In the genomic region with DNA sequence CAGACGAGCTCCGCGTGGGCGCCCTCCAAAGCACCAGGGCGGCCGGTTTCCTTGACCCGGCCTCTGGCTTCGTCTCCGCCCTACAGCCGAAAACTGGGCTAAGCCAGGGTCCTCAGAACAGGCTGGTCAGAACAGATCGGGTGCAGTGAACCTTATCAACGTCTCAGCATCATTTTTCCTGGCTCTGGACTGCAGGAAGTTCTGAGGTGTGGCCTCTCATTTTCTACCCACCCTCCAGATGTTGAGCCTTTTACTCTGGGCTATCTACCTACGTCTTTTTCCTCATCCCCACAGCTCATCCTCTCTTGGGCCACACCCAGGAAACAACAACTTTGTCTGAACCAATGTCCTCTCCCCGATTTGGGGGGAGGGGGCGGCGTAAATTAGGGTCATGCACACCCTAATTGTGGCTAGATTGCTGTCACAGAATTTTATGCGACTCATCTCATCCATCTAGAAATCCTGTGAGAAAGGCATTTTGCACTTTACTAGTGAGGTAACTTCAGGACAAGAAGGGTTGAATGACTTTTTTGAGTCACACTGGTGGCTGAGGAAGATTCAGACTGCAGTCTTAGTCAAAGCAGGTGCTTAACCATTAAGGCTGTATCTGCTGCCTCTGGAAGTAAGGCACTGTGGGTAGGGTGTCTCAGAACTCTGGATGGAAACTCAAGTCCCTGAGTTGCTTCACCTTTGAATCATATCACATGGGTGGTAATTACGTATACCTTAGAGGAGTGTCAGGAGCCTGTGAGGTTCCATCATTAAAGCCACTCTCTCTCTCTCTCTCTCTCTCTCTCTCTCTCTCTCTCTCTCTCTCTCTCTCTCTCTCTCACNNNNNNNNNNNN, we compare ENCODE assay signal across 8 mouse cellular contexts. TPM values are rescaled to one million over a fixed set of nuclear protein-coding genes. Genes with fewer than 3 reads are reported as not detected.
DNase-seq lines count a peak whose midpoint lies in the region; ATAC-seq lines count a peak whose summit lies in the region.

A gene (minus strand): TSS at position 25 of the 845 bp plus-strand sequence.

- H3K4me1 ChIP-seq in heart, embryonic 12.5 days (replicated peaks) = 0 out of 2 replicates have a peak, but pooled peaks cover 2% of the 10 kb centered on the region
- peaks cover 29% of the 10 kb centered on the region for H3K4me1 ChIP-seq in forebrain, embryonic 10.5 days
- H3K4me1 ChIP-seq in neural tube, embryonic 14.5 days (ENCODE audit: control insufficient read depth, insufficient read depth, low read length) = 0 out of 2 replicates have a peak, but pooled peaks cover 2% of the 10 kb centered on the region

- H3K4me3 ChIP-seq in heart, embryonic 12.5 days = peak within 1 kb of the TSS; percentile 63
- H3K4me3 ChIP-seq in forebrain, embryonic 10.5 days = peak within 1 kb of the TSS; percentile 73
- peak within 1 kb of the TSS; percentile 74 for H3K4me3 ChIP-seq in neural tube, embryonic 14.5 days (ENCODE audit: low read depth, low read length)

- no peaks in the 10 kb centered on the region for H3K36me3 ChIP-seq in heart, embryonic 12.5 days
- H3K36me3 ChIP-seq in forebrain, embryonic 10.5 days (replicated peaks) = no peaks in the 10 kb centered on the region
- H3K36me3 ChIP-seq in neural tube, embryonic 14.5 days (ENCODE audit: control insufficient read depth, insufficient read depth, low read length) = no peaks in the 10 kb centered on the region

- peak within 1 kb of the TSS; percentile 98 for H3K4me2 ChIP-seq in heart, embryonic 12.5 days
- peak within 1 kb of the TSS; percentile 85 for H3K4me2 ChIP-seq in neural tube, embryonic 14.5 days (ENCODE audit: low read depth, low read length)

- peaks cover 81% of the 10 kb centered on the region for H3K27me3 ChIP-seq in heart, embryonic 12.5 days (replicated peaks)
- H3K27me3 ChIP-seq in forebrain, embryonic 10.5 days (ENCODE audit: poor library complexity, severe bottlenecking) = peaks cover 89% of the 10 kb centered on the region
- H3K27me3 ChIP-seq in neural tube, embryonic 14.5 days (ENCODE audit: control insufficient read depth, insufficient read depth, low read length) = peaks cover 24% of the 10 kb centered on the region

- DNase-seq in heart, postnatal 4 days = no peak
- DNase-seq in forebrain, embryonic 10.5 days (ENCODE audit: extremely low spot score, low spot score) = no peak
- no peak for DNase-seq in left cerebral cortex, postnatal 25 days (ENCODE audit: low spot score in 2 of 2)
- no peak for DNase-seq in cerebellum, adult 18-20 months
- no peak for DNase-seq in urinary bladder, postnatal 25 days (ENCODE audit: low spot score)

- H3K9ac ChIP-seq in heart, embryonic 12.5 days = peak within 1 kb of the TSS; percentile 63
- peak within 1 kb of the TSS; percentile 68 for H3K9ac ChIP-seq in neural tube, embryonic 14.5 days (replicated peaks; ENCODE audit: low read depth, low read length)

- peak; percentile 29; the same call in 1 of the 2 replicates for ATAC-seq in heart, embryonic 12.5 days (ENCODE audit: insufficient number of reproducible peaks, low FRiP score)
- ATAC-seq in CD4-positive, CD25-positive, alpha-beta regulatory T cell, adult 4 months = peak; percentile 49
- no peak; the same call in 1 of the 2 replicates for ATAC-seq in neural tube, embryonic 14.5 days (ENCODE audit: low read depth)

- WGBS in heart, embryonic 12.5 days = 9% methylated on average over 18 of the region's 18 CpGs
- 6% methylated on average over 18 of the region's 18 CpGs for WGBS in forebrain, embryonic 10.5 days
- 5% methylated on average over 18 of the region's 18 CpGs for WGBS in neural tube, embryonic 14.5 days

- intact Hi-C loops in left cerebral cortex, postnatal 25 days (cut with DNase I) = loop anchor here (2.0 to 5.0 kb wide), 2 partner anchors 15 to 34 kb away; a partner anchor contains a TSS

- no peaks in the 10 kb centered on the region for H3K9me3 ChIP-seq in heart, embryonic 12.5 days (replicated peaks)
- no peaks in the 10 kb centered on the region for H3K9me3 ChIP-seq in forebrain, embryonic 10.5 days
- H3K9me3 ChIP-seq in neural tube, embryonic 14.5 days (ENCODE audit: control insufficient read depth, low read length) = no peaks in the 10 kb centered on the region

- no peak within 1 kb of the TSS for H3K27ac ChIP-seq in heart, embryonic 12.5 days (ENCODE audit: poor library complexity, severe bottlenecking)
- peak within 1 kb of the TSS; percentile 79 for H3K27ac ChIP-seq in forebrain, embryonic 10.5 days
- H3K27ac ChIP-seq in neural tube, embryonic 14.5 days (ENCODE audit: low read depth, low read length) = peak within 1 kb of the TSS; percentile 39; the same call in 1 of the 2 replicates

RNA-seq across cellular contexts. Expression of the gene that starts here (rescaled TPM):
- 1.3 and 1.5 TPM in 2 replicates for polyA plus RNA-seq in heart, embryonic 12.5 days (2016; fragmentation: Nextera tagmentation; extraction: Ambion mirVana)
- 1 to 10 TPM; 1.3 to 1.6 TPM for total RNA-seq in heart, postnatal 4 days (2021)
- polyA plus RNA-seq in CD4-positive, CD25-positive, alpha-beta regulatory T cell, adult 4 months (2017; shearing (Covaris generic)) = 10 to 100 TPM; 48.1 to 85.6 TPM
- 1.9 and 2.3 TPM in 2 replicates for polyA plus RNA-seq in forebrain, embryonic 10.5 days (2016; fragmentation: Nextera tagmentation; extraction: Ambion mirVana)
- total RNA-seq in left cerebral cortex, postnatal 25 days (2021) = 10 to 100 TPM; 88.4 to 89.8 TPM
- 13.7 and 17.1 TPM in 2 replicates for polyA plus RNA-seq in neural tube, embryonic 14.5 days (2014; fragmentation: Nextera tagmentation; extraction: Ambion mirVana)

Comparison
In these comparisons a context has a peak if more than half of its experiments do, and no peak if none do; other contexts are left out.
1. RNA of the gene that starts here (total RNA-seq): 88.4 to 89.8 TPM in left cerebral cortex, postnatal 25 days; 1.3 to 1.6 TPM in heart, postnatal 4 days; every median in the first group is over 10 times any median in the second.
2. Peak in every context shown above with its lines, with median percentiles within 50 percentile points of each other: H3K4me3 ChIP-seq.